Mouse (Mus musculus) spleen, postnatal 4 days (tissue): ENCODE results near the gene Nop10.
"Not testable (repeated sequence)": the region's sequence is repeated elsewhere in the genome, so short reads cannot be mapped to it uniquely, and the experiment has no call there.

Experiments used
- DNase-seq, 2 experiments: peaks; one replicate each; pipeline ENCODE4 v3.0.0; 2022; ENCODE audit warnings: low spot score in 2 of 2

Gene Nop10

DNA sequence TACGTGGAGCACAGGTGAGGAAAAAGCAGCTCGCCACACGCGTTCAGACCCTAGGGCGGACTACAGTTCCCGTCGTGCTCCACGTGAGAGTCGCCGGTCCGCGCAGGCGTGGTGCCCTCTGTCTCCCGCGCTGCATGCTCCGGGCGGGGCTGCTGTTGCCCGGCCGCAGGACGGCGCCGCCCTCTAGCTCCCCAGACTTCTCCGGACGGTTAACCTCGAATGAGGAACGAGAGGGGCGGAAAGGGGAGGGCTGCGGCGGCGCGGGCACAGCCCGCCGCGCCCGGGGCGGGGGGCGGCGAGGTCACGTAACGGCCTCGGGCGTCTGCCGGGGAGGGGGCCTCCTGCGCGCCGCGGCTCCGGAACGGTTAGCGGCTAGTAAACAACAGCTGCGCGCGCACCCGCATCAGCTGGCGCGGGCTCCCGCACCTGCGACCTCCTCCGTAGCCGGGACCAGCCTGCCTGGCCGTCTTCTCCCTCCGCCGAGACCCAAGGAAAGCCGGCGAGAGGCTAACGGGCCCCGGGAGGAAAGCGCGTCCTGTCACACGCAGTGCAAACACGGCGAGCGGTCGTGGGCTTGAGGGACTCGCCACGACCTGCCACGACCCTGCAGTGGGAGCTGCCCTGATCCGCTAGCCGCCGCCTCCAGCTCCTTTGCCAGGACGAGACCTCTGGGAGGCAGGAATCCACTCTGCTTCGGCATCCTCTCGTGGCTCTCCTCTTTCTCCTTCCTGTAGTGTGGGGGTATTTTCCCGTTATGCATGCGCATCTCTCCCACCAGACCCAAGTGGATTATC lies 3.9 kb downstream of the Nop10 start, which contains the start of gene Slc12a6:
Gene Slc12a6 (plus strand): TSS at position 378 of the 794 bp plus-strand sequence.
- peak; percentile 95 to 98 for DNase-seq

DNA sequence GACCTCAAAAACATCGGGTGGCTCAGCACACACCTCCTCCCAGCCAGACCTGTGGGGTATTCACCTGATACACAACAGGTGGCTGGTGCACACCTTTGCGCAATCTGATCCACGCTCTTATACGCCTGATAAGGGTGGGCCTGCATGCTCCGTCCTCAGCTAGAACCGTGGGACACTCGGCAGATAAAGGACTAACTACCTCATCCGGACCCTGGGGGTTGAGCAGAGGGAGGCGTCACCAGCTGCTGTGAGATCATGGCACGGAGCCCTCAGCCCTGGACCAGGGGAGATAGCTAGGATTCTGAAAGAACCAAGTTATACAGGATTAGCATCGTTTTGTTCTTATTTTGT lies 4.5 kb downstream of the Nop10 start, which contains the start of gene Gm21985:
Gene Gm21985 (plus strand): TSS at position 73 of the 351 bp plus-strand sequence.
- peak; percentile 75 to 87 for DNase-seq

DNA sequence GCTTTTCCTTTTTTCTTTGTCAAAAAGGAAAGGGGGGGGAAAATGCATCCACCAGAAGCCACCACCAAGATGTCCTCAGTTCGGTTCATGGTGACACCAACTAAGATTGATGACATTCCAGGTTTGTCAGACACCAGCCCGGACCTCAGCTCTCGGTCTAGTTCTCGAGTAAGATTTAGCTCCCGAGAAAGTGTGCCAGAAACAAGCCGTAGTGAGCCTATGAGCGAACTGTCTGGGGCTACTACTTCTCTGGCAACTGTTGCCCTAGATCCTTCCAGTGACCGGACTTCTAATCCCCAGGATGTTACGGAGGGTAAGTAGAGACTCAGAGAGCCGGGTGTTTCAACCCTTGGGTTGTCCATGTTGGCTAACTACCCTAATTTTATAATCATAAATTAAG lies 5.1 kb downstream of the Nop10 start:
- no peak for DNase-seq

DNA sequence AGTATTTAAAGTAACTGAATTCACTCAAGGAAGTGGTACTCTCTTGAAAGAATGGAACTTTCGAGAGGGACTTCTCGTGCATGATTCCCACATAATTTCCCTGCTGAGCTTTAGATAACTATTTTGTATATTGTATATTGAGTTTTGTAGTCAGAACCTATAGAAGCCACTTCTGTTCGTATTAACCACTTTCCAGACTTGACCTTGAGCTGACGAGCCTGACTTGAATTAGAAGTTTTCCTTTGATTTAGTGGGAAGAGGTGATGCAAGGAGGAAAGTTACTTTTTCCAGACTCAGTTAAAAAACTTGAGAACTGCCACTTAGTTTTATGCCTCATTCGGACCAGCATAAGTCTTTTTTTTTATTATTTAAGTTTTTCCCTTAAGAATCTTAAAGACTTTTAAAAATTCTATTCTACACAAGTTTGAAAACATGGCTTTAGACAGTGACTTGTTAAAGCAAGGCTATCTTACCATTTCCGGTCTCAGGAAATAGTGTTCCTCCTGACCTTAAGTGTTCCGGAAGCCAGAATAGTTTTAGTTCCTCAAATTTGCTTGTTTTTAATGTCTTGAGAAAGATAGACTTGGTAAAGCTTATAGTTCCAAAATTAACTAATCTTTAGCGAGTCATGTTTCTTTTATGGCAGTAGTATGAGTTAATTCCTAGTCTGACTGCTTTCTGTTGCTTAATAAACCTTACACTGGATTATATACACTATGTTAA lies 6.0 kb downstream of the Nop10 start:
- no peak for DNase-seq

DNA sequence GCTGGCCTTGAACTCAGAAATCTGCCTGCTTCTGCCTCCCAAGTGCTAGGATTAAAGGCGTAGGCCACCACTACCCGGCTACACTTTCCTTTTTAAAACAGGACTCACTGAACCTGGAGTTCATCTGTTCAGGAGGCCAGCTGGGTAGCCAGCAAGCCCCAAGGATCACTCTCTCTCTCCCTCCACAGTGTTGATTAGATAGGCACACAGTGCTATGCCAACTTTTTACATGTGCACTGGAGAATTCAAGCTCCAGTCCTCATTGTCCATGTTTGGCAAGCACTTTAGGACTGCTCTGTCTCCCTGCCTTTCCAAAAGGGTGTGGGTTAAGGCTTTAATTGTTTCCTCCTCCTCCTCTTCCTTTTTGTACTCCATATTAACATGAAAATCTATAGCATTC lies 8.3 kb downstream of the Nop10 start:
- DNase-seq, result no peak

DNA sequence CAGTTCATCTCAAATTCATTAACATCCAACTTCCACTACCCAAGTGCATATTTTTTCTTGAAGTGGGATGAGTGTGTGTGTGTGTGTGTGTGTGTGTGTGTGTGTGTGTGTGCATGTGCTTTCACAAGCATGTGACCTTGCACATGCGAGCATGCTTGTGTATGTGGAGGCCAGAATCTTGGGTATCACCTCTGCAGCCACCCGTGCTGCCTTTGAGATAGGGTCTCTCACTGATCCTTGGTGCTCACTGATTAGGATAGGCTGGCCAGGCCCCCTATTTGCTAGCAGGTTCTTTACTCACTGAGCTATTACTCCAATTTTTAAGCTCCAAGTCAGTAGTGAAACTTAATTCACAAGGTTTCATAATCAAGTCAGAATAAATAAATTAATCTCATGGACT lies 11.2 kb downstream of the Nop10 start:
- DNase-seq, result no peak

DNA sequence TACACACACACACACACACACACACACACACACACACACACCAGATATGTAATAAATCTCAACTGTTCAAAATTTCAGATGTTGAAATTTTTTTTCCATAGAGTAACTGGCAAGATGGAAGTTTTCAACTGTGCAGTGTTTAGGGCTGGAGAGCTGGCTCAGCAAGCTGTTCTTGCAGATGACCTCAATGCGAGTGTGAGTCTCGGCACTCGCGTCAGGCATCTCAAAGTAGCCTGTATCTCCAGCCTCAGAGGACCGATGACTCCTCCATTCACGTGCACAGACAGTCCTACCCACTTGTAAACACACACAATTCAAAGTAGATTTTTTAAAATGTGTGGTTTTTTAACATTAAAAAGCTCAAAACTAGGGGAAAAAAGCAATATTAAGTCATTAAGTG lies 11.7 kb downstream of the Nop10 start:
- DNase-seq, result no peak

DNA sequence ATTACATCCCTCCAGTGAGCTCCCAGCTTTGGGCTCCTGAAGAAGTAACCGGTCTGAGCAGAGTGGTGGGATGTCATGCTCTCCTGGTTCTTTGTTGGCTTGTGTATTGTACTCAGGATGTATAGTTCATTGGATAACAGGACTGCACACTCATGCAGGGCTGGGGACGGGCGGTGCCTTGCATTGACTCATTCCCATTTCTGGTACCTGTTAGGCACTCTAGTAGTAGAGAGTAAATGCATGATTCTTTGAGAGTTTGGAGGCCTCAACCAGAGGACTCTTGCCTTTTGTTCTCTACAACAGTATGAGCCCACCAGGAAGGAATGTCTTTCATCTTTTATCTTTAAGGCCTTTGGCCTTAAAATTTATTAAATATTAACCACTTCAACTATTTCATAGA lies 15.1 kb downstream of the Nop10 start:
- DNase-seq, result no peak

DNA sequence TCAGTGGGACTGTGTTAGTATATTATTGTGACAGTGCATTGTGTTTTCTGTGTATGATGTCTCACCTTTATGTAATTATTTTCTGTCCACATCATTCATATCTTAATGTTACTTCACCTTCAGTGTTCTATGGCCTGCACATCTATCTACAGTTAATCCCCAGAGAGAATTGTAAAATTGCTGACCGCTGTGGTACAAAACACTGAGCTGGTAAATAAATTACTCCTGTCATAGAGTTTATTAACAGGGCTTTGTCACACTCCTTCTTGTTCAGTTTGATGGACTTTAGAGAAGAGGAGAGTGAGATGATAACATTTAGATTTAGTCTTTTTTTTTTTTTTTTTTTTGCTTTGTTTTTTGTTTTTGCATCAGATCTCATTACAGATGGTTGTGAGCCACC lies 21.1 kb downstream of the Nop10 start:
- DNase-seq, result no peak

DNA sequence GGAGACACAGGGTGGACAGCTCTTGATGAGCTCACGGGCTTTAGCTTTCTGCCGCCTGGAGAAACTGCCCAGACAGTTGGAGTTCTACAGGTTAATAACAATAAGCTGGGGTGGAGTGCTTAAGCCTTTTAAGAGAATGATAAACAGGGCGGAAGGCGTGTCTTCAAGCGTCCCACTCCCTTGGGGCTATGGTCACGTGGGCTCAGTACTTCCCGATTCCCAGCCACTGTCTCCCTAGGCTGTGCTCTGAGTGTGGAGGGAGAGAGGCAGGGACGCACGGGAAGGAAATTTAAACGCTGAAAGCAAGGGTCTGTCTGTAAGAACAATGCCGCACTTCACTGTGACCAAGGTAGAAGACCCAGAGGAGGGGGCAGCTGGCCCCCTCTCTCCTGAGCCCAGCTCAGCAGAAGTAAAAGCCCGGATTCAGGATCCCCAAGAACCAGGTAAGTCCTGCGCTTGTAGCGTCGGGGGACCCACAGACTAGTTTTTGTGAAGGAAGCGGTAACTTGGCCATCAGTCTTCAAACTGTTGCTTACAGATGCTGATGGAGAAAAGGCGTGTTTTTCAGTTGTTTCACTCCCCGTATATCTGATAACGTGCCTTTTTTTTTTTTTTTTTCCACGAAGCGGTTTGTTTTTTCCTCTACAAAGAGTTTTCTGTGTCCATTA lies 22.8 kb downstream of the Nop10 start:
- DNase-seq, result peak in 1 of 2 experiments; percentile 62

DNA sequence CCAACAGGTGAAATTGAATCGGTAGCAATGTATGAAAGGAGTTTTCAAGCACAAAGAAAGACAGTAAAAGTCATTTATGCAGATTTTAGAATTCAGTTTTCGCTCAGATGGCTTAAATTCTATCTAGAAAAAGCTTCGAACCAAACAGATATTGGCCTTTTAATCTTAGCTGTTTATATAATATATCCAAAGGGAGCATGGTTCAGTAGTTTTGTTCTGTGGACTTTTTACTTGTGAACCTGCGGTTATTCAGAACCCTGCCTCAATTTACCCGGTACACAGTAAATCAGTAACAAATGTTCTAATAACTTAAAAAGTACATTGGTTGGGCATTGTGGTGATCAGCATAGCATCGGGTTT lies 23.3 kb downstream of the Nop10 start:
- DNase-seq, result no peak

DNA sequence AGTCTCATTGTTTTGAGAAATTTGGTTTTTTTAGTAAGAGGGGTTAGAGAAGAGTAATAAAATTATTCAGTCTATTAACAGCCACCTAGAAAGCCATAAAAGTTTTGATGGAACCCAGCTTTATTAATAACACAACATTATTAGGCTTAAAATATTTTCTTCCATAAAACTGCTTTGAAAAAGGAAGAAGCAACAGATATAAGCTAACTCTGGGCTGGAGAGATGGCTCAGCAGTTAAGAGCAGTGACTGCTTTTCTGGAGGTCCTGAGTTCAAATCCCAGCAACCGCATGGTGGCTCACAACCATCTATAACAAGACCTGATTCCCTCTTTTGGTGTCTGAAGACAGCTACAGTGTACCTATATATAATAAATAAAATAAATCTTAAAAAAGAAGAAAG lies 24.3 kb downstream of the Nop10 start:
- DNase-seq, result not testable (repeated sequence)

DNA sequence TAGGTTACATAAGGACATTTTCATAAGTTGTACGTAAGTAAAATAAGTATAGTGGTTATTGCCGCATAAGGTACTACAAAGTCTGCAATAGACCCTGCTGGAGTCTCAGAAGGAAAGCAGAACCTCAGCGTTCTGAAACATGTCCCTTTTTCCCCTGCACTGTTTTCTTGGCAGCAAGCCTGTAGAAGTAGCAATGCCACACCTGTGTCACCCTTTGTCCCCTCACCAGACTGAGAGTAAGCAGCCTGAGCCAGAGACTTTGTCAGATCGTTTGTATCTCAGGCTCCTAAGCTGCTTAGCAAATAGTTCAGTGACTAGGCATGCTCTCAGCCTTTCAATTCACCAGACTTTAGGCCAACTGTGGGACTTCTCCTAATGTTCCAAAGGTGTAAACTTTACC lies 25.3 kb downstream of the Nop10 start:
- no peak for DNase-seq

DNA sequence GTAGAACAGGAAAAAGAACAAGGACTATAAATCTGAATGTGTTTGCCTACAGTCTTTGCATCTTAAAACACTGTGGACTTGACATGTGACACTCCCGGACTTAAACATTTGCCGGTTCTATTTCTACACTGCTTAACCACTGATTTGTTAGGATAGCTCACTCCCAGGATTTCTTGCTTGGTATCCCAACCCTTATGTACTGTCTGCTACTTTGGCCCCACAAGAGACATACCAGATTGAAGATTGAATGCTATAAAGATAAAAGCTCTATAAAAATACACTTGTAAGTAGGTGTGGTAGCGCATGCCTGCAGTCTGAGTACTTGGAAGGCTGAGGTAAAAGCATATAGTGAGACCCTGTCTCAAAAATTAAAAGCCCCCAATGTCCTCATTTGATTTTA lies 27.8 kb downstream of the Nop10 start:
- no peak for DNase-seq

DNA sequence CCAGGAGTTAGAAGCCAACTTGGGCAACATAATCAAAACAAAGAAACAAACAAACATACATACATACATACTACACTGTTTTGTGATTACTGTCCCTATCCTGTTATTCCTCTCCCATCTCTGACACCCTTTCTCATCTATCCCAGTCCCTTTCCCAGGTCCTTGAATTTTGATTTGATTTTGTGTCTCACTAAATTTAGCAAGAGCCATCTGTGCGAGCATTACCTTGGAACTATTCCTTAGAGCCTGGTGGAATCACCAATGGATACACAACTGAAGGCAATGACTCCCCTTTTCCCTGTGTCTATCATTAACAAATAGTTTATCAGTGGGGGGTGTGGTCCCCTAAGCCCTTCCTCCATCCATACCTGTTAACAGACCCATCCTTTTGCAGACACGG lies 31.1 kb downstream of the Nop10 start:
- DNase-seq, result no peak

DNA sequence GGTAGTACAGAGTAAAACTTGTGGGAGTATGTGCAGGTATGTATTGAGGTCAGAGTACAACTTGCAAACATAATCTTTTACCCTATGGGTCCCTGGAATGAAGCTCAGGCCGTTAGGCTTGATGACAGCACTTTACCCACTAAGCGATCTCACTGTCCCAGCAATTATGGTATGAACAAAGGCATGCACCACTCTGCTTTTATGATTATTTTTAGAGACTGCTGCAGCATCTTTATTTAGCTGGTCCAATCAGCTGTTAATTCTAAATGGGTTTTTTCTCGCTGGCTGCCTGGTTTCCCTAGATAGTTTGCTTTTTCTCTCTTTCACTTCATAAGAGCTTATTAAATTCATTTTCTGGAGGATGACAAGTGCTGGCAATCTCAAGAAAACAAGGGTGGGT lies 34.5 kb downstream of the Nop10 start:
- no peak for DNase-seq

DNA sequence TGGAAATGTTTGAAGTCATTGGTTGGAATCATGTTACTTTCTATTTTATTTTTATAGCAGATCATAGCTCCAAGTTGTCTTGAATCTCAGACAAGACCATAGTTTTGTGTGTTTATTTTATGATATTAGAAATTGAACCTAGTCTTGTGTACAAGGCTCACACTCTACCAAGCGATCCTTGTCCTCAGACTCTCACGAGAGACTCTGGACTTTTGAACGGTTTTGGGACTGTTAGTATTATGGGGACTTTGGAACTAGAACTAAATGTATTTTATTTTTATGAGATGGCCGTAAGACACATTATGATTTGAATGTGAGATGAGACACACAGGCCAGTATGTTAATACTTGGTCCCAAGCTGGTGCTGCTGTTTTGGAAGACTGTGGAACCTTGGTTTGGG lies 36.5 kb downstream of the Nop10 start:
- no peak for DNase-seq

DNA sequence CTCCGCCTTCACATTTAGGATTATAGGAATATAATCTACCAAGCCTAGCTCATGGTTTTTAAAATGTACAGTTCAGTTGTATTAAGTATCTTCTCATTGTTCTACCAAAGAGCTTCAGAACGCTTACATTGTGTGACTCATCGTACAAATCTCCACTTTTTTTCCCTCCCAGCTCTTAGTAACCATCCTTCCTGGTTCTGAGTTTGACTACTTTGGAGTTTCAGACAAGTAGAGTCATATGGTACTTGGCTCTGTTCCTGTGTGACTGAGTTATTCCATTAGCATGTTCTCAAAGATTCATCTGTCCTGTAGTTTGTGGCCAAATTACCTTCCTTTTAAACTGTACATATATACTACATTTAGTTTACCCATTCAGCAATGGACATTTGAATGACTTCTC lies 46.9 kb downstream of the Nop10 start:
- no peak for DNase-seq

DNA sequence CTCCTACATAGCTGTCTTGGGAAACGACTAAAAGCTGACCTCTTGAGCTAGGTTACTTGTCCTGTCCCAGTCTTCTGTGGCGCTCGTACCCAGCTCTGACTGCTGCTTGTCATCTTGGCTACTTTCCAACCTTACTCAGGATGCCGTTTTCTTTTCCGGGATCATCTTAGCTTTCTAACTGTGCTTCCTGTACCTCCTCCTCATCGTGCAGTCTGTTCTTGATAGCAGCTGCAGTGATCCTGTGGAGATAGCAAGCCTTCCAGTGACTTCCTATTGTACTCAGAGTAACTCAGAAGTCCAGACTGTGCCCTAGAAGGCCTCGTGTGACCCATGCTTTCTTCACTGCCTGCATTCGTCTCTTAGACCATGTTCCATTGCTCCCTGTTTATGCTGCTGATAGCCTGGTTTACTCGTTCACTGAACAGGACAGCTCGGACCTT lies 47.5 kb downstream of the Nop10 start:
- DNase-seq, result no peak
